Mouse (Mus musculus) heart, postnatal 0 days (tissue): ENCODE results near the gene Arf6. TPM values are rescaled to one million over a fixed set of nuclear protein-coding genes. Genes with fewer than 3 reads are reported as not detected.
A peak's percentile ranks its signal among the peaks of the same experiment; 100 is the strongest.
"Not testable (repeated sequence)": the region's sequence is repeated elsewhere in the genome, so short reads cannot be mapped to it uniquely, and the experiment has no call there.

Source experiments
- ATAC-seq: fragments of 200-750 bp; cut with Nextera tagmentation; 2 replicates; pipeline ENCODE4 v1.8.0; 2017; ENCODE audit warnings: low read depth, moderate number of reproducible peaks, moderate library complexity; ENCODE audit not compliant: insufficient read depth
- DNase-seq: peaks from one replicate; pipeline ENCODE4 v3.0.0-alpha.2; 2016; ENCODE audit warnings: low spot score
- H3K27ac ChIP-seq: fragments of 300-500 bp; sonication (generic); 2 replicates; pipeline ENCODE4 v1.5.1; 2014; ENCODE audit warnings: low read depth, mild to moderate bottlenecking
- H3K27me3 ChIP-seq: fragments of 300-500 bp; sonication (generic); 2 replicates; pipeline ENCODE4 v1.6.1; 2014; ENCODE audit warnings: low read length, mixed read lengths; ENCODE audit not compliant: control insufficient read depth, insufficient read depth
- H3K36me3 ChIP-seq: fragments of 300-500 bp; sonication (generic); replicated peaks from 2 replicates; pipeline ENCODE4 v1.6.1; 2014; ENCODE audit warnings: low read length, mixed read lengths; ENCODE audit not compliant: control insufficient read depth, insufficient read depth
- H3K4me1 ChIP-seq: fragments of 300-500 bp; sonication (generic); 2 replicates; pipeline ENCODE4 v1.6.1; 2014; ENCODE audit warnings: antibody characterized with exemption; ENCODE audit not compliant: control insufficient read depth, insufficient read depth
- H3K4me2 ChIP-seq: fragments of 300-500 bp; sonication (generic); 2 replicates; pipeline ENCODE4 v1.6.1; 2014; ENCODE audit warnings: low read depth, mild to moderate bottlenecking, low read length, moderate library complexity
- H3K4me3 ChIP-seq: fragments of 300-500 bp; sonication (generic); 2 replicates; pipeline ENCODE4 v1.5.1; 2014; ENCODE audit warnings: low read depth, low read length
- H3K9ac ChIP-seq: fragments of 300-500 bp; sonication (generic); replicated peaks from 2 replicates; pipeline ENCODE4 v1.6.1; 2014; ENCODE audit warnings: low read depth, low read length, mixed read lengths
- H3K9me3 ChIP-seq: fragments of 300-500 bp; sonication (generic); replicated peaks from 2 replicates; pipeline ENCODE4 v1.6.1; 2016; ENCODE audit warnings: low read length; ENCODE audit not compliant: control insufficient read depth
- CTCF ChIP-seq: IDR thresholded peaks from 2 replicates; pipeline ENCODE4 v1.5.1; 2016; ENCODE audit warnings: antibody characterized with exemption, control low read depth, low read depth
- EP300 ChIP-seq: IDR thresholded peaks from 2 replicates; pipeline ENCODE4 v1.6.1; 2016; ENCODE audit warnings: antibody characterized with exemption, low read depth
- WGBS: fragments of 180-500 bp; shearing (Covaris S2); extraction: QIAGEN DNeasy Blood & Tissue Kit; methylation state at CpG from one replicate; pipeline ENCODE4 v1.1.7; 2014; 5-methylcytosine and 5-hydroxymethylcytosine counted together
- polyA plus RNA-seq: library from polyadenylated mRNA; unstranded; fragments of >200 nt; fragmentation: Nextera tagmentation; extraction: Ambion mirVana; gene quantifications from 2 replicates; pipeline ENCODE4 v1.2.1, GENCODE M21; 2015
- total RNA-seq: library from RNA; depleted of rRNA; stranded (reverse); fragments of >200 nt; gene quantifications from 2 replicates; pipeline ENCODE4 v1.2.3, GENCODE M21; 2014; ENCODE audit warnings: low replicate concordance

Gene Arf6
- total and polyA plus RNA-seq, 2 experiments from 2014 or later = 35.6 to 115 TPM

GRCm38 (mm10) chr12:69361919-69362318 is 10.0 kb upstream of the Arf6 start:
- peak overlapping the region; percentile 60 for H3K4me3 ChIP-seq
- 6% methylated on average over 10 of the region's 10 CpGs for WGBS
- peaks cover 13% of the 10 kb centered on the region for H3K4me1 ChIP-seq
- DNase-seq = peak; percentile 29
- TF ChIP-seq EP300 (no peak), CTCF (no peak)
- H3K9ac ChIP-seq = peak overlapping the region; percentile 60
- ATAC-seq = no peak
- H3K27me3 ChIP-seq = no peaks in the 10 kb centered on the region
- no peaks in the 10 kb centered on the region for H3K36me3 ChIP-seq
- peak overlapping the region; percentile 84 for H3K4me2 ChIP-seq
- H3K27ac ChIP-seq = peak overlapping the region; percentile 91
- no peaks in the 10 kb centered on the region for H3K9me3 ChIP-seq

GRCm38 (mm10) chr12:69362388-69362787 is 9.6 kb upstream of the Arf6 start:
- no peaks in the 10 kb centered on the region for H3K36me3 ChIP-seq

DNA sequence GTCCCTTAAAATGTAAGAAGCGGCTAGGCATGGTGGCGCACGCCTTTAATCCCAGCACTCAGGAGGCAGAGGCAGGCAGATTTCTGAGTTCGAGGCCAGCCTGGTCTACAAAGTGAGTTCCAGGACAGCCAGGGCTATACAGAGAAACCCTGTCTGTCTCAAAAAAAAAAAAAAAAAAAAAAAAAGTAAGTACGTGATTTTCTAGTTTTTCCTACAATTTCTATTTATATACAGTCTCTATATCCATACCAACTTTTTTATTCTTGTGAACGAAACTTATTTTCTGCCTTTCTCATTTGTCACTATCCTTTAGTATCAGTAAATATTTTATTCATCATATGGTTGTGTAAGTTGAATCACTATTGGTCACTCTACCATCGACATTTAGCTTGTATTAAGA is 8.8 kb upstream of the Arf6 start:
- H3K4me1 ChIP-seq = peaks cover 13% of the 10 kb centered on the region
- WGBS = 93% methylated on average over 6 of the region's 7 CpGs
- DNase-seq, H3K27me3 ChIP-seq, ATAC-seq, H3K9ac ChIP-seq, H3K9me3 ChIP-seq, H3K36me3 ChIP-seq, H3K4me3 ChIP-seq, H3K4me2 ChIP-seq, H3K27ac ChIP-seq: not testable (repeated sequence)

More at GRCm38 (mm10) chr12:69362388-69362787, 9.6 kb upstream of the Arf6 start:
- ATAC-seq = no peak
- Histone ChIP-seq H3K4me3 (no peak overlapping the region), H3K27ac (peak overlapping the region; percentile 91), H3K9ac (no peak overlapping the region; the same call in 1 of the 2 replicates), H3K27me3 (no peaks in the 10 kb centered on the region), H3K9me3 (no peaks in the 10 kb centered on the region), H3K4me1 (peaks cover 13% of the 10 kb centered on the region), H3K4me2 (peak overlapping the region; percentile 84)
- WGBS = 30% methylated on average over 4 of the region's 4 CpGs
- no peak for DNase-seq
- no peak for TF ChIP-seq EP300
- no peak for TF ChIP-seq CTCF

DNA sequence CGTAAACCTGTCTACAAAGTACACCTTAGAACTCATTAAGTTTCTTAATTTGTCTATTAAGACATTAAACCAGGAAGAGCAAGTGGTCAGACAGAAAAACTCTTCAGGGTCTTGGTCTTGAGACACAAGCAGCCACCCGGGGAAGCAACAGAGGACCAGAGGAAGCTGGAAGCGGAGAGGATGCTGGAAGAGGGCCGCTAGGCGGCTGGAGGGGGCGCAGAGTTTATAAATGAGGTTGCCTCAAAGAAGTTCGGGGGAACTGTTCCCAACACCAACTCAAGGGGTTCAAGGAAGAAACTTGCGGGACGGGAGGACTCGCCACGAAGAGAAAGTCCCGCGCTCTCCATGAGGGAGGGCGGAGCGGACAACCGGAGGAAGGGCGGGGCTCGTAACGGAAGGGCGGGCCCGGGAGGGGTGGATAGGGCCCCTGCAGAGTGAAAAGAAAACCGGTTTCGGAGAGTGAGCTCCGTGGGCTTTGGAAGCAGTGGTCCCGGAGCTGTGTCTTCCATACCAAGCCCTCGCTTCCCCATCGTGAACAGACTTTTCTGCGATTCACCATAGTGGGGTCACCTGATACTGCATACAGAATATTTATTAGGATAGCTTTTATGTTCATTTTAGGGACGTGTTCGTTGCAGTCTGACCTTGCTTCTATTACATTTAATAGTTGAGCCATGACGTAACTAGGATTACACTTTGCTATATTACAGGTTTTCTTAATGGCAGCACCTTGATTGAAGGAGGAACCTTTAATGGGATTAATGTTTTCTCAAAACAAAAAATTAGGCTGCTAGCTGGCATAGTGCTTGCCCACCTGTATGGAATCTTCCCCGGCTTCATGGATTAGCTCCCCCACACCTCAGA is 7.8 kb upstream of the Arf6 start:
- TF ChIP-seq CTCF (peak; percentile 0; the same call in 1 of the 2 replicates), EP300 (peak; percentile 61; the same call in 1 of the 2 replicates)
- Histone ChIP-seq H3K27me3 (no peaks in the 10 kb centered on the region), H3K4me1 (peaks cover 13% of the 10 kb centered on the region), H3K4me3 (peak overlapping the region; percentile 55), H3K4me2 (peak overlapping the region; percentile 59), H3K9me3 (no peaks in the 10 kb centered on the region), H3K9ac (peak overlapping the region; percentile 52), H3K36me3 (no peaks in the 10 kb centered on the region), H3K27ac (peak overlapping the region; percentile 67)
- DNase-seq (peak; percentile 74), ATAC-seq (peak; percentile 44; the same call in 1 of the 2 replicates)
- 4% methylated on average over 32 of the region's 32 CpGs for WGBS

- Histone ChIP-seq H3K27me3 (no peaks in the 10 kb centered on the region), H3K9ac (no peak overlapping the region), H3K36me3 (no peaks in the 10 kb centered on the region), H3K4me1 (peaks cover 13% of the 10 kb centered on the region), H3K27ac (no peak overlapping the region), H3K4me3 (no peak overlapping the region), H3K9me3 (no peaks in the 10 kb centered on the region), H3K4me2 (no peak overlapping the region)
- TF ChIP-seq EP300 (no peak), CTCF (no peak)
- no peak for DNase-seq
- ATAC-seq = no peak
- WGBS = 81% methylated on average over 7 of the region's 7 CpGs
Measured at GRCm38 (mm10) chr12:69365757-69366156, 6.2 kb upstream of the Arf6 start.
